In the genomic region with DNA sequence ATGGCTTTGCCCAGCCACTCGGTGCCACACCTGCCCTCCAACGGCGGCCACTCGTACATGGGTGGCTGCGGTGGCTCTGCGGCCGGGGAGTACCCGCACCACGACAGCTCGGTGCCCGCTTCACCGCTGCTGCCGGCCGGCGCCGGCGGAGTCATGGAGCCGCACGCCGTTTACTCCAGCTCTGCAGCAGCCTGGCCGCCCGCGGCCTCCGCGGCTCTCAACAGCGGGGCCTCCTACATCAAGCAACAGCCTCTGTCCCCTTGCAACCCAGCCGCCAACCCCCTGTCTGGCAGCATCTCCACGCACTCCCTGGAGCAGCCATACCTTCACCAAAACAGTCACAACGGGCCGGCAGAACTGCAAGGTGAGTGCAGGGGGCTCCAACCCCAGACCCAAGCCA, we compare ENCODE assay signal across 9 mouse cellular contexts. TPM values are rescaled to one million over a fixed set of nuclear protein-coding genes. Genes with fewer than 3 reads are reported as not detected.
A peak's percentile ranks its signal among the peaks of the same experiment; 100 is the strongest.
DNase-seq lines count a peak whose midpoint lies in the region; ATAC-seq and TF ChIP-seq lines count a peak whose summit lies in the region.
"Had no signal": no experiment of that assay in that cellular context is flagged by ENCODE, and none has a peak within 500 bp of the region (broad histone marks: within the 10 kb centered on the region; RNA-seq: fewer than 3 reads in every experiment).

No protein-coding gene starts in this region.

- no peak for TF ChIP-seq CTCF in G1E (IDR thresholded peaks at IDR 0.05; ENCODE audit: low read depth, low read length)

- peak overlapping the region; percentile 56 for H3K4me2 ChIP-seq in hindbrain, embryonic 14.5 days (replicated peaks)

- H3K4me1 ChIP-seq in heart, embryonic 10.5 days, result peaks cover 50% of the 10 kb centered on the region
- no peaks in the 10 kb centered on the region for H3K4me1 ChIP-seq in G1E (ENCODE audit: insufficient read depth, low read depth, low read length)
- peaks cover 21% of the 10 kb centered on the region; the same call in 1 of the 2 replicates for H3K4me1 ChIP-seq in hindbrain, embryonic 14.5 days (replicated peaks; ENCODE audit: control insufficient read depth, insufficient read depth, low read length)
- H3K4me1 ChIP-seq in midbrain, embryonic 10.5 days, result peaks cover 40% of the 10 kb centered on the region

- no peaks in the 10 kb centered on the region; the same call in 1 of the 2 replicates for H3K36me3 ChIP-seq in heart, embryonic 10.5 days
- H3K36me3 ChIP-seq in G1E (replicated peaks), result no peaks in the 10 kb centered on the region
- no peaks in the 10 kb centered on the region for H3K36me3 ChIP-seq in hindbrain, embryonic 14.5 days (replicated peaks; ENCODE audit: control insufficient read depth, insufficient read depth)
- no peaks in the 10 kb centered on the region for H3K36me3 ChIP-seq in midbrain, embryonic 10.5 days

- peak overlapping the region; percentile 82 for H3K27ac ChIP-seq in heart, embryonic 10.5 days
- no peak overlapping the region for H3K27ac ChIP-seq in hindbrain, embryonic 14.5 days
- no peak overlapping the region; the same call in 1 of the 2 replicates for H3K27ac ChIP-seq in midbrain, embryonic 10.5 days (replicated peaks)

- H3K9ac ChIP-seq in hindbrain, embryonic 14.5 days, result no peak overlapping the region

- H3K27me3 ChIP-seq in heart, embryonic 10.5 days (ENCODE audit: insufficient read depth, poor library complexity, severe bottlenecking), result peaks cover 98% of the 10 kb centered on the region
- peaks cover 17% of the 10 kb centered on the region; the same call in 1 of the 2 replicates for H3K27me3 ChIP-seq in G1E (ENCODE audit: insufficient read depth, low read length)
- H3K27me3 ChIP-seq in hindbrain, embryonic 14.5 days (ENCODE audit: control insufficient read depth, insufficient read depth, low read length), result peaks cover 100% of the 10 kb centered on the region
- peaks cover 100% of the 10 kb centered on the region for H3K27me3 ChIP-seq in midbrain, embryonic 10.5 days (ENCODE audit: low read depth, poor library complexity, severe bottlenecking)

- no peak for DNase-seq in heart, embryonic 10.5 days (ENCODE audit: low spot score)
- DNase-seq in heart, adult 11 months, result no peak
- DNase-seq in G1E (ENCODE audit: low spot score) (no peak), adipocyte (ENCODE audit: low spot score) (no peak)
- no peak for DNase-seq in hindbrain, embryonic 14.5 days (ENCODE audit: low spot score)
- DNase-seq in midbrain, embryonic 10.5 days (ENCODE audit: low spot score), result peak; percentile 49
- no peak for DNase-seq in thymus, postnatal 0 days (ENCODE audit: low spot score)
- no peak for DNase-seq in kidney, postnatal 10 days
- DNase-seq: B cell, adult 2 months had no signal

- no peaks in the 10 kb centered on the region for H3K9me3 ChIP-seq in heart, embryonic 10.5 days
- peaks cover 84% of the 10 kb centered on the region for H3K9me3 ChIP-seq in G1E (replicated peaks)
- no peaks in the 10 kb centered on the region for H3K9me3 ChIP-seq in hindbrain, embryonic 14.5 days (ENCODE audit: control insufficient read depth, low read length)
- no peaks in the 10 kb centered on the region for H3K9me3 ChIP-seq in midbrain, embryonic 10.5 days (replicated peaks)

- under 1% methylated on average over 30 of the region's 30 CpGs for WGBS in heart, embryonic 10.5 days
- 2% methylated on average over 30 of the region's 30 CpGs for WGBS in hindbrain, embryonic 14.5 days
- 2% methylated on average over 30 of the region's 30 CpGs for WGBS in midbrain, embryonic 10.5 days

- H3K4me3 ChIP-seq in heart, embryonic 10.5 days, result peak overlapping the region; percentile 80
- H3K4me3 ChIP-seq in G1E (ENCODE audit: low read depth, low read length), result peak overlapping the region; percentile 30; the same call in 1 of the 2 replicates
- peak overlapping the region; percentile 28; the same call in 1 of the 2 replicates for H3K4me3 ChIP-seq in hindbrain, embryonic 14.5 days (replicated peaks; ENCODE audit: low read length)
- peak overlapping the region; percentile 62 for H3K4me3 ChIP-seq in midbrain, embryonic 10.5 days

- ATAC-seq in G1E (ENCODE audit: extremely low read depth, insufficient number of reproducible peaks, low FRiP score, poor library complexity, severe bottlenecking), result no peak
- no peak for ATAC-seq in hindbrain, embryonic 14.5 days (ENCODE audit: low FRiP score)

RNA-seq across cellular contexts. Expression of gene Foxf1, which starts 0.8 kb away (rescaled TPM):
- polyA plus RNA-seq in heart, embryonic 10.5 days (2016; fragmentation: Nextera tagmentation; extraction: Ambion mirVana), result 3.1 and 41.3 TPM in 2 replicates
- total RNA-seq in G1E (2014; fragmentation: Nextera tagmentation) (not detected in 2 replicates), G1E (2017) (0.11 and 0.12 TPM in 2 replicates)
- not detected in 2 replicates for polyA plus RNA-seq in G1E (2012)
- 1.1 and 1.7 TPM in 2 replicates for polyA plus RNA-seq in hindbrain, embryonic 14.5 days (2014; fragmentation: Nextera tagmentation; extraction: Ambion mirVana)
- polyA plus RNA-seq in midbrain, embryonic 10.5 days (2016; fragmentation: Nextera tagmentation; extraction: Ambion mirVana), result 0.17 and 1.1 TPM in 2 replicates
- 0.12 and 0.16 TPM in 2 replicates for polyA plus RNA-seq in thymus, postnatal 0 days (2015; fragmentation: Nextera tagmentation; extraction: Ambion mirVana)

RNA-seq across cellular contexts. Expression of gene Mthfsd, which starts 23.2 kb away (rescaled TPM):
- 57.0 and 58.7 TPM in 2 replicates for polyA plus RNA-seq in heart, embryonic 10.5 days (2016; fragmentation: Nextera tagmentation; extraction: Ambion mirVana)
- 31.0 and 44.5 TPM in 2 replicates for total RNA-seq in G1E (2014; fragmentation: Nextera tagmentation)
- 35.0 and 36.1 TPM in 2 replicates for total RNA-seq in G1E (2017)
- 34.4 and 42.7 TPM in 2 replicates for polyA plus RNA-seq in G1E (2012)
- 34.6 and 45.6 TPM in 2 replicates for polyA plus RNA-seq in hindbrain, embryonic 14.5 days (2014; fragmentation: Nextera tagmentation; extraction: Ambion mirVana)
- polyA plus RNA-seq in midbrain, embryonic 10.5 days (2016; fragmentation: Nextera tagmentation; extraction: Ambion mirVana), result 66.3 and 66.8 TPM in 2 replicates
- 36.4 and 37.1 TPM in 2 replicates for polyA plus RNA-seq in thymus, postnatal 0 days (2015; fragmentation: Nextera tagmentation; extraction: Ambion mirVana)

RNA-seq across cellular contexts. Expression of gene Foxc2, which starts 31.0 kb away (rescaled TPM):
- polyA plus RNA-seq in heart, embryonic 10.5 days (2016; fragmentation: Nextera tagmentation; extraction: Ambion mirVana), result 12.4 and 14.8 TPM in 2 replicates
- total RNA-seq in G1E (2014; fragmentation: Nextera tagmentation) (not detected in 2 replicates), G1E (2017) (0.06 TPM in 1 of 2 replicates, not detected in the other)
- 0.02 TPM in 2 replicates for polyA plus RNA-seq in G1E (2012)
- polyA plus RNA-seq in hindbrain, embryonic 14.5 days (2014; fragmentation: Nextera tagmentation; extraction: Ambion mirVana), result 2.9 and 3.1 TPM in 2 replicates
- polyA plus RNA-seq in midbrain, embryonic 10.5 days (2016; fragmentation: Nextera tagmentation; extraction: Ambion mirVana), result 5.1 and 6.1 TPM in 2 replicates
- 0.31 and 0.39 TPM in 2 replicates for polyA plus RNA-seq in thymus, postnatal 0 days (2015; fragmentation: Nextera tagmentation; extraction: Ambion mirVana)

RNA-seq across cellular contexts. Expression of gene Foxl1, which starts 42.7 kb away (rescaled TPM):
- polyA plus RNA-seq in heart, embryonic 10.5 days (2016; fragmentation: Nextera tagmentation; extraction: Ambion mirVana), result 0.53 and 2.0 TPM in 2 replicates
- total RNA-seq in G1E (2014; fragmentation: Nextera tagmentation) (not detected in 2 replicates), G1E (2017) (not detected in 2 replicates)
- not detected in 2 replicates for polyA plus RNA-seq in G1E (2012)
- polyA plus RNA-seq in hindbrain, embryonic 14.5 days (2014; fragmentation: Nextera tagmentation; extraction: Ambion mirVana), result 0.12 and 0.25 TPM in 2 replicates
- polyA plus RNA-seq in midbrain, embryonic 10.5 days (2016; fragmentation: Nextera tagmentation; extraction: Ambion mirVana), result 1.1 TPM in 2 replicates
- 0.10 and 0.12 TPM in 2 replicates for polyA plus RNA-seq in thymus, postnatal 0 days (2015; fragmentation: Nextera tagmentation; extraction: Ambion mirVana)

Comparison
In these comparisons a context has a peak if more than half of its experiments do, and no peak if none do; other contexts are left out.
1. H3K4me3 ChIP-seq: peak in every context shown above with its lines; median percentile 80 in heart, embryonic 10.5 days; 62 in midbrain, embryonic 10.5 days; 30 in G1E; 28 in hindbrain, embryonic 14.5 days.